Mouse (Mus musculus): ENCODE data around the gene Fggy.

DNA sequence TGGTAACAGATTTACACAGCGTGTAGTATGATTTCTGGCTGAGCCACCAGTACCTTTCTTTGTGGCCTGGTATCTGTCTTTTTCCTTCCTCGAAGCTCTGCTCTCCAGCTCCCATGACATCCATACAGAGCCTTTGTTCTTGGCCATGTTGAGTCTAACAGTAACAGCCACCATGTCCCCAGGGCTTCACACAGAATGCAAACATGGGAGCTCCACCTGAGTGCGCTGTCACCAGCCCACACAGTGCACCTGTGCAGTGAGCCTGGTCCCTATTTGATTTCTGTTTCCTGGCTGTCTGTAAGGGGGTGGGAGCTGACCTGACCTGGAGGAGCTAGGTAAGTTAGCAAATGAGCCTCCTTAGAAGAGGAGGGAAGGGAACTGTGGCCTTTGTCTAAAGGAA lies 290.4 kb downstream of the Fggy start:
- TF ChIP-seq TAL1 (IDR thresholded peaks at IDR 0.05; ENCODE audit: low read length) (no peak), GATA1 (IDR thresholded peaks at IDR 0.05; ENCODE audit: low read length) (no peak)

Data from erythroblast, embryonic 14.5 days (primary cell).